Comparison of ENCODE assay signal across 9 mouse cellular contexts in genomic region chr11:76709625-76710452, GRCm38 (mm10). TPM values are rescaled to one million over a fixed set of nuclear protein-coding genes. Genes with fewer than 3 reads are reported as not detected.
DNase-seq lines count a peak whose midpoint lies in the region; ATAC-seq lines count a peak whose summit lies in the region.
"Had no signal": no experiment of that assay in that cellular context is flagged by ENCODE, and none has a peak within 500 bp of the region (broad histone marks: within the 10 kb centered on the region; RNA-seq: fewer than 3 reads in every experiment).

No protein-coding gene starts in this region.

- 20% methylated on average over 15 of the region's 17 CpGs for WGBS in hindbrain, embryonic 10.5 days
- WGBS in hindbrain, embryonic 12.5 days: 24% methylated on average over 13 of the region's 17 CpGs
- 28% methylated on average over 13 of the region's 17 CpGs for WGBS in heart, embryonic 10.5 days
- 32% methylated on average over 13 of the region's 17 CpGs for WGBS in limb, embryonic 12.5 days

- DNase-seq in hindbrain, embryonic 10.5 days (ENCODE audit: low spot score): peak; percentile 42
- DNase-seq in heart, embryonic 10.5 days (ENCODE audit: low spot score): no peak
- peak; percentile 71 for DNase-seq in retina, postnatal 1 day
- no peak for DNase-seq in cerebellum, adult 8-10 months

- no peak overlapping the region; the same call in 1 of the 2 replicates for H3K4me2 ChIP-seq in hindbrain, embryonic 12.5 days (replicated peaks)
- peak overlapping the region; percentile 24; the same call in 1 of the 2 replicates for H3K4me2 ChIP-seq in limb, embryonic 12.5 days

- peaks cover 12% of the 10 kb centered on the region; the same call in 1 of the 2 replicates for H3K9me3 ChIP-seq in hindbrain, embryonic 10.5 days
- H3K9me3 ChIP-seq in hindbrain, embryonic 12.5 days (replicated peaks): no peaks in the 10 kb centered on the region
- H3K9me3 ChIP-seq in heart, embryonic 10.5 days: no peaks in the 10 kb centered on the region
- 0 out of 2 replicates have a peak, but pooled peaks cover 6% of the 10 kb centered on the region for H3K9me3 ChIP-seq in limb, embryonic 12.5 days

- peaks cover 36% of the 10 kb centered on the region for H3K4me1 ChIP-seq in hindbrain, embryonic 10.5 days (replicated peaks)
- H3K4me1 ChIP-seq in hindbrain, embryonic 12.5 days: peaks cover 15% of the 10 kb centered on the region
- peaks cover 23% of the 10 kb centered on the region; the same call in 1 of the 2 replicates for H3K4me1 ChIP-seq in brown adipose tissue, adult 24 weeks (ENCODE audit: control insufficient read depth, insufficient read depth, insufficient read length, low read length)
- H3K4me1 ChIP-seq in heart, embryonic 10.5 days: peaks cover 20% of the 10 kb centered on the region
- peaks cover 13% of the 10 kb centered on the region for H3K4me1 ChIP-seq in limb, embryonic 12.5 days (replicated peaks)

- ATAC-seq in hindbrain, embryonic 12.5 days (ENCODE audit: low FRiP score): no peak
- peak; percentile 53; the same call in 1 of the 2 replicates for ATAC-seq in limb, embryonic 12.5 days (ENCODE audit: insufficient number of reproducible peaks, insufficient read depth, low FRiP score, low TSS enrichment, low read depth)
- ATAC-seq in frontal cortex, adult (ENCODE audit: low TSS enrichment): no peak

- peak overlapping the region; percentile 13; the same call in 1 of the 2 replicates for H3K4me3 ChIP-seq in hindbrain, embryonic 10.5 days
- H3K4me3 ChIP-seq in hindbrain, embryonic 12.5 days: no peak overlapping the region
- peak overlapping the region; percentile 9 for H3K4me3 ChIP-seq in brown adipose tissue, adult 24 weeks (ENCODE audit: insufficient read depth, low read depth, low read length)
- no peak overlapping the region for H3K4me3 ChIP-seq in heart, embryonic 10.5 days
- H3K4me3 ChIP-seq in limb, embryonic 12.5 days (replicated peaks): no peak overlapping the region

- H3K9ac ChIP-seq in hindbrain, embryonic 12.5 days: no peak overlapping the region
- H3K9ac ChIP-seq in limb, embryonic 12.5 days (replicated peaks): no peak overlapping the region

- peak overlapping the region; percentile 79 for H3K27ac ChIP-seq in hindbrain, embryonic 10.5 days
- no peak overlapping the region; the same call in 1 of the 2 replicates for H3K27ac ChIP-seq in hindbrain, embryonic 12.5 days
- H3K27ac ChIP-seq in brown adipose tissue, adult 24 weeks (replicated peaks; ENCODE audit: low read depth, low read length): peak overlapping the region; percentile 100
- H3K27ac ChIP-seq in heart, embryonic 10.5 days: peak overlapping the region; percentile 36; the same call in 1 of the 2 replicates
- no peak overlapping the region for H3K27ac ChIP-seq in limb, embryonic 12.5 days

- no peaks in the 10 kb centered on the region for H3K36me3 ChIP-seq in hindbrain, embryonic 10.5 days
- H3K36me3 ChIP-seq in hindbrain, embryonic 12.5 days: no peaks in the 10 kb centered on the region
- no peaks in the 10 kb centered on the region for H3K36me3 ChIP-seq in heart, embryonic 10.5 days
- H3K36me3 ChIP-seq in limb, embryonic 12.5 days: no peaks in the 10 kb centered on the region

- H3K27me3 ChIP-seq in hindbrain, embryonic 10.5 days (ENCODE audit: insufficient read depth, poor library complexity, severe bottlenecking): no peaks in the 10 kb centered on the region
- H3K27me3 ChIP-seq in hindbrain, embryonic 12.5 days: no peaks in the 10 kb centered on the region
- 0 out of 2 replicates have a peak, but pooled peaks cover 5% of the 10 kb centered on the region for H3K27me3 ChIP-seq in heart, embryonic 10.5 days (ENCODE audit: insufficient read depth, poor library complexity, severe bottlenecking)
- H3K27me3 ChIP-seq in limb, embryonic 12.5 days: no peaks in the 10 kb centered on the region

RNA-seq across cellular contexts. Expression of gene Trarg1, which starts 30.2 kb away (rescaled TPM):
- polyA plus RNA-seq in hindbrain, embryonic 10.5 days (2016; fragmentation: Nextera tagmentation; extraction: Ambion mirVana): 0.09 and 0.20 TPM in 2 replicates
- polyA plus RNA-seq in hindbrain, embryonic 12.5 days (2016; fragmentation: Nextera tagmentation; extraction: Ambion mirVana): 0.10 and 0.40 TPM in 2 replicates
- 368 and 373 TPM in 2 replicates for polyA plus RNA-seq in brown adipose tissue, adult 24 weeks (2012; ENCODE audit: insufficient read depth, insufficient read length, missing spikeins)
- 0.04 TPM in 1 of 2 replicates, not detected in the other for polyA plus RNA-seq in heart, embryonic 10.5 days (2016; fragmentation: Nextera tagmentation; extraction: Ambion mirVana)
- polyA plus RNA-seq in limb, embryonic 12.5 days (2016; fragmentation: Nextera tagmentation; extraction: Ambion mirVana): 0.17 and 0.18 TPM in 2 replicates

RNA-seq across cellular contexts. Expression of gene Bhlha9, which starts 37.6 kb away (rescaled TPM):
- polyA plus RNA-seq in hindbrain, embryonic 10.5 days (2016; fragmentation: Nextera tagmentation; extraction: Ambion mirVana): 0.21 TPM in 1 of 2 replicates, not detected in the other
- polyA plus RNA-seq in hindbrain, embryonic 12.5 days (2016; fragmentation: Nextera tagmentation; extraction: Ambion mirVana): 0.18 and 0.44 TPM in 2 replicates
- not detected in 2 replicates for polyA plus RNA-seq in brown adipose tissue, adult 24 weeks (2012; ENCODE audit: insufficient read depth, insufficient read length, missing spikeins)
- polyA plus RNA-seq in heart, embryonic 10.5 days (2016; fragmentation: Nextera tagmentation; extraction: Ambion mirVana): 0.31 and 2.1 TPM in 2 replicates
- polyA plus RNA-seq in limb, embryonic 12.5 days (2016; fragmentation: Nextera tagmentation; extraction: Ambion mirVana): 8.8 and 9.6 TPM in 2 replicates
- polyA plus RNA-seq: heart, embryonic 16.5 days had no signal

RNA-seq across cellular contexts. Expression of gene Gosr1, which starts 53.5 kb away (rescaled TPM):
- 23.6 and 29.8 TPM in 2 replicates for polyA plus RNA-seq in hindbrain, embryonic 10.5 days (2016; fragmentation: Nextera tagmentation; extraction: Ambion mirVana)
- 29.5 and 30.4 TPM in 2 replicates for polyA plus RNA-seq in hindbrain, embryonic 12.5 days (2016; fragmentation: Nextera tagmentation; extraction: Ambion mirVana)
- 40.1 and 44.5 TPM in 2 replicates for polyA plus RNA-seq in brown adipose tissue, adult 24 weeks (2012; ENCODE audit: insufficient read depth, insufficient read length, missing spikeins)
- polyA plus RNA-seq in heart, embryonic 10.5 days (2016; fragmentation: Nextera tagmentation; extraction: Ambion mirVana): 20.9 and 26.5 TPM in 2 replicates
- polyA plus RNA-seq in limb, embryonic 12.5 days (2016; fragmentation: Nextera tagmentation; extraction: Ambion mirVana): 23.7 and 25.5 TPM in 2 replicates

Comparison
In these comparisons a context has a peak if more than half of its experiments do, and no peak if none do; other contexts are left out.
1. H3K27ac ChIP-seq: peak in hindbrain, embryonic 10.5 days (single experiment), brown adipose tissue, adult 24 weeks (single experiment) and heart, embryonic 10.5 days (single experiment); none in hindbrain, embryonic 12.5 days (single experiment) and limb, embryonic 12.5 days (single experiment).
2. H3K4me3 ChIP-seq: peak in hindbrain, embryonic 10.5 days (single experiment) and brown adipose tissue, adult 24 weeks (single experiment); none in hindbrain, embryonic 12.5 days (single experiment), heart, embryonic 10.5 days (single experiment) and limb, embryonic 12.5 days (single experiment).
3. DNase-seq: peak in hindbrain, embryonic 10.5 days (single experiment) and retina, postnatal 1 day (single experiment); none in heart, embryonic 10.5 days (single experiment) and cerebellum, adult 8-10 months (single experiment).
4. RNA of gene Trarg1, which starts 30.2 kb away (polyA plus RNA-seq): 368 to 373 TPM in brown adipose tissue, adult 24 weeks; 0.17 to 0.18 TPM in limb, embryonic 12.5 days, 0.10 to 0.40 TPM in hindbrain, embryonic 12.5 days, 0.09 to 0.20 TPM in hindbrain, embryonic 10.5 days and 0.04 TPM in heart, embryonic 10.5 days; every median in the first group is over 100 times any median in the second.